Mouse (Mus musculus) C2C12 (cell line): Measurements from ENCODE around the gene Fancc.

Experiments used
- CTCF ChIP-seq: IDR thresholded peaks from one replicate; pipeline ENCODE4 v1.5.1; 2011; ENCODE audit not compliant: control insufficient read depth, insufficient read depth, insufficient read length
- FOSL1 ChIP-seq: IDR thresholded peaks from one replicate; pipeline ENCODE4 v1.8.0; 2011; ENCODE audit warnings: mild to moderate bottlenecking, low read length; ENCODE audit not compliant: poor library complexity, insufficient read depth, severe bottlenecking
- MAX ChIP-seq: IDR thresholded peaks from one replicate; pipeline ENCODE4 v1.6.1; 2011; ENCODE audit warnings: mild to moderate bottlenecking, control low read depth
- MYOD1 ChIP-seq: IDR thresholded peaks from one replicate; pipeline ENCODE4 v1.6.1; 2011; ENCODE audit warnings: low read depth; ENCODE audit not compliant: control insufficient read depth, insufficient read length
- MYOG ChIP-seq: IDR thresholded peaks from one replicate; pipeline ENCODE4 v1.6.1; 2011; ENCODE audit not compliant: control insufficient read depth, insufficient read length; ENCODE audit errors: extremely low read depth
- USF1 ChIP-seq: IDR thresholded peaks from one replicate; pipeline ENCODE4 v1.6.1; 2011; ENCODE audit warnings: low read depth, mild to moderate bottlenecking, control low read depth, moderate library complexity

DNA sequence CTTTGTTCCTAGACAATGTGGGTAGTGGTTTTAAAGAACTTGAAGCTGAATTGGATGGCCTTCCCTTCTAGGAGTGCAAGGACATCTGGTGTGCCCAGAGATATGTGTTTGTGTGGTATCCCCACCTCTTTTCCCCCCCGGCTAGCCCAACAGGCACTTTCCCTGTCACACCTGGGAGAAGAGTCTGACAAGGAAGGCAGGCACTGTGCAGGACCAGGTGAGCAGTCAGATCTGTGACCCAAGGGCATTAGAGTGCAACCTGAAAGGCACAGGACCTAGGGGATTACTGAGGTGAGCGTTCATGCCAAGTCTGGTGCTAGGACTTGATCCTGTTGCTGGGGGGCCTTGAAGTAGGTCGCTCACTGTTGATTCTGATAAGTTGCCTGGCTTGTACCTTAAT is 255.4 kb downstream of the Fancc start:
- TF ChIP-seq CTCF (no peak), MAX (no peak), MYOD1 (no peak), USF1 (no peak), FOSL1 (no peak), MYOG (no peak)
